Mouse (Mus musculus): ENCODE measurements at regions not wholly inside any gene's neighbourhood (a gene's known extent, or its start where the extent isn't known, plus 50 kb on each side); places are given as distances from the start of the nearest gene placed in this dataset.

GRCm38 (mm10) chr2:106455039-106455438 lies 238.0 kb upstream of the Mpped2 start:
- ATAC-seq (replicated peaks; ENCODE audit: low read depth, poor library complexity, severe bottlenecking) = no peak

- no peak for ATAC-seq (replicated peaks; ENCODE audit: low read depth, poor library complexity, severe bottlenecking)
These were observed 237.1 kb upstream of the Mpped2 start for GRCm38 (mm10) chr2:106455972-106456371.

GRCm38 (mm10) chr2:106458003-106458402 lies 235.1 kb upstream of the Mpped2 start:
- ATAC-seq (replicated peaks; ENCODE audit: low read depth, poor library complexity, severe bottlenecking) = no peak

GRCm38 (mm10) chr2:106461021-106461420 lies 232.0 kb upstream of the Mpped2 start:
- ATAC-seq (replicated peaks; ENCODE audit: low read depth, poor library complexity, severe bottlenecking) = no peak

GRCm38 (mm10) chr2:106461490-106461889 lies 231.6 kb upstream of the Mpped2 start:
- ATAC-seq (replicated peaks; ENCODE audit: low read depth, poor library complexity, severe bottlenecking) = no peak

GRCm38 (mm10) chr2:106461973-106462637 lies 231.0 kb upstream of the Mpped2 start:
- no peak for ATAC-seq (replicated peaks; ENCODE audit: low read depth, poor library complexity, severe bottlenecking)

- ATAC-seq (replicated peaks; ENCODE audit: low read depth, poor library complexity, severe bottlenecking) = no peak
These were observed 228.0 kb upstream of the Mpped2 start for GRCm38 (mm10) chr2:106465055-106465454.

- ATAC-seq (replicated peaks; ENCODE audit: low read depth, poor library complexity, severe bottlenecking) = no peak
These were observed 227.2 kb upstream of the Mpped2 start for GRCm38 (mm10) chr2:106465831-106466230.

GRCm38 (mm10) chr2:106469196-106469595 lies 223.9 kb upstream of the Mpped2 start:
- ATAC-seq (replicated peaks; ENCODE audit: low read depth, poor library complexity, severe bottlenecking) = no peak

GRCm38 (mm10) chr2:106473458-106473857 lies 219.6 kb upstream of the Mpped2 start:
- ATAC-seq (replicated peaks; ENCODE audit: low read depth, poor library complexity, severe bottlenecking) = no peak

GRCm38 (mm10) chr2:106477991-106478390 lies 215.1 kb upstream of the Mpped2 start:
- no peak for ATAC-seq (replicated peaks; ENCODE audit: low read depth, poor library complexity, severe bottlenecking)

- no peak for ATAC-seq (replicated peaks; ENCODE audit: low read depth, poor library complexity, severe bottlenecking)
These were observed 205.6 kb upstream of the Mpped2 start for GRCm38 (mm10) chr2:106487335-106488082.

GRCm38 (mm10) chr2:106498735-106499134 lies 194.3 kb upstream of the Mpped2 start:
- ATAC-seq (replicated peaks; ENCODE audit: low read depth, poor library complexity, severe bottlenecking) = no peak

- no peak for ATAC-seq (replicated peaks; ENCODE audit: low read depth, poor library complexity, severe bottlenecking)
These were observed 193.7 kb upstream of the Mpped2 start for GRCm38 (mm10) chr2:106499227-106499928.

GRCm38 (mm10) chr2:106504933-106505420 lies 188.1 kb upstream of the Mpped2 start:
- no peak for ATAC-seq (replicated peaks; ENCODE audit: low read depth, poor library complexity, severe bottlenecking)

GRCm38 (mm10) chr2:106511889-106512288 lies 181.2 kb upstream of the Mpped2 start:
- ATAC-seq (replicated peaks; ENCODE audit: low read depth, poor library complexity, severe bottlenecking) = no peak

- no peak for ATAC-seq (replicated peaks; ENCODE audit: low read depth, poor library complexity, severe bottlenecking)
These were observed 180.6 kb upstream of the Mpped2 start for GRCm38 (mm10) chr2:106512338-106513024.

GRCm38 (mm10) chr2:106513025-106513386 lies 180.1 kb upstream of the Mpped2 start:
- ATAC-seq (replicated peaks; ENCODE audit: low read depth, poor library complexity, severe bottlenecking) = no peak

GRCm38 (mm10) chr2:106517224-106517623 lies 175.8 kb upstream of the Mpped2 start:
- ATAC-seq (replicated peaks; ENCODE audit: low read depth, poor library complexity, severe bottlenecking) = no peak

- no peak for ATAC-seq (replicated peaks; ENCODE audit: low read depth, poor library complexity, severe bottlenecking)
These were observed 170.1 kb upstream of the Mpped2 start for GRCm38 (mm10) chr2:106522961-106523360.
